Mouse (Mus musculus): ENCODE results near the gene Dync1li1.

- TF ChIP-seq CTCF (IDR thresholded peaks at IDR 0.05; ENCODE audit: extremely low read depth, insufficient read length, insufficient replicate concordance, low read depth, low read length): no peak
- TF ChIP-seq POLR2A (IDR thresholded peaks at IDR 0.05; ENCODE audit: low read depth, low read length): no peak
Observed at GRCm38 (mm10) chr9:114770224-114770623, 81.6 kb downstream of the Dync1li1 start.
